Mouse (Mus musculus) heart, adult 2 months (tissue): ENCODE data around the gene Car12.

Source experiments
- CTCF ChIP-seq: fragments of 200-600 bp; IDR thresholded peaks from 2 replicates; pipeline ENCODE4 v1.8.1; 2022; ENCODE audit warnings: antibody characterized with exemption, mild to moderate bottlenecking, moderate library complexity
- EP300 ChIP-seq: fragments of 200-500 bp; IDR thresholded peaks from 2 replicates; pipeline ENCODE4 v1.6.1; 2011; ENCODE audit warnings: low read depth, low read length, control low read depth; ENCODE audit not compliant: insufficient read depth

GRCm38 (mm10) chr9:66731284-66731683 lies 17.8 kb downstream of the Car12 start:
- TF ChIP-seq CTCF: no peak
- no peak for TF ChIP-seq EP300
